Mouse (Mus musculus): ENCODE results near the gene Muc13.

Gene Muc13

DNA sequence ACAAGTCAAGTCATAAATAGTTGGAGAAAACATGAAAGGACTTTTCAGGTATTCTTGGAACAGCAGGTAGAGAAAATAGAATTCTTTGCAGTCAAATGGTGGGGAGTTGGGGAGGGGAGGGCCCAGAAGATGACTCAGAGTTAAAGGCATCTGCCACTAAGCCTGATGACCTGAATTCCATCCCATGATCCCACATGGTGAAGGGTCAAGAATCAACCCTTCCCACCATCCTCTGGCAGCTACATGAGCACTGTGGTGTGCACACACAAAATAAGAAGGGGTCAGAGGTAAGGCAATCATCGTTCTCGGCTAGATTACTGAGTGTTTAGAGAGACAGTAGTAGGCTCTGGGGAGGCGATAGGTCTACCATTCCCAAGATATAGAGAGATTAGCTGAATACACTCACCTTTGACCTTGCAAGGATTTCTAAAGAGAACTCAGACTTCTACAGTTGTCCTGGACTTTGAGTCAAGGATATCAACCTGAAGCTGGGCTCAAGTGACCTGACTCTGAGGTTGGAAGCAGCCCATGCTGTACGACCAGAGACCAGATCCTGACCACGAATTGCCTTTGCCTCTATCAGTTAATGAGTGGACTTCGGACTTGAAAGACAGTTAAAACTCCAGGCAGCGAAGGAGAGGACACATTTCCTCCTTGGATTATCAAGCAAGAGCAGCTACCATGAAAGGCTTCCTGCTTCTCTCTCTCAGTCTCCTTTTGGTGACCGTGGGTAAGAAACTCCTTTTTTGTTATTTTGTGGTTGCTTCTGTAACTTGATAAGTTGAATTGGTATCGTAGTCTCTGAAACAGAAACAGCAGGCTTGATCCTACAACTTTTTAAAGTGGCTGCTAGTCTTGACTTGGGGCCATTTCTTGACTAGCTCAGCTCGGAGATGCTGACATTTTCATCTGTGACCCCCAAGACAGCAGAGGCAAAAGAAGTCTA lies at the start of gene Muc13:
TSS of gene Muc13 (plus strand) at position 192 of the 946 bp plus-strand sequence.
- no peak for DNase-seq (ENCODE audit: low spot score)

DNA sequence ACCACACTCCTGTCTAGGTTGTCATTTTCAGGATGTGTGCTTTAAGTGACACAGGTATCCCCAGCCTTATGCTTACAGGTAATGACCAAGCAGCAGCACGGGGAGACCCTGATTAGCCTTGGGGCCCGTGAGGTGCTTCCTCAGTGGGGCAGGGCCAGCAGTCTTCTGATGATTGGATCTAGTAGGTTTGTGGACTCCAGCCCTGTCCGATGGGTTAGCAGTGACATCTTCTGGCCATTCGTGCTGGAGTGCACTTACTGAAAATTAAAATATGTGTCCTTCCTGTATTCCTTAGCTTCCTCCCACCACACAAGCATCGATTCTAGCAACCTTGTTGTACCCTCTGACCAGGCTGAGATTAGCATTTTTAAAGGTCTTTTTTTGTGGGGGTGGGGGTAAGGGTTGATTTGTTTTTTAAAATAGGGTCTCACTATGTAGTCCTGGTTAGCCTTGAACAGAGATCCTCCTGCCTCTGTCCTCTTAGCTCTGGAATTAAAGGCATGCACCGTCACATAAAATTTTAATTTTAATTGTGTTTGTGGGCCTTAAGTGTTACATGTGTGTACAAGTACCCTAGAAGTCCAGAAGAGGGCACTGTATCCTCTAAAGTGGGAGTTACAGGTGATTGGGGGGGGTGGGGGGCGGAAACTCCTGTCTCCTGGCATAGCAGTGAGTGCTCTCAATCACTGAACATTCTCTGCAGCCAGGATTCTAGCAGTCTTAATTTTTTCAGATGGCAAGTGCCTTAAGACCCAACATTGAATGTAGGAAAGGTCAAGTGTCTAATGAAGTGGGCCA lies 49.0 kb upstream of the Muc13 start:
- DNase-seq (ENCODE audit: low spot score): peak; percentile 49

DNA sequence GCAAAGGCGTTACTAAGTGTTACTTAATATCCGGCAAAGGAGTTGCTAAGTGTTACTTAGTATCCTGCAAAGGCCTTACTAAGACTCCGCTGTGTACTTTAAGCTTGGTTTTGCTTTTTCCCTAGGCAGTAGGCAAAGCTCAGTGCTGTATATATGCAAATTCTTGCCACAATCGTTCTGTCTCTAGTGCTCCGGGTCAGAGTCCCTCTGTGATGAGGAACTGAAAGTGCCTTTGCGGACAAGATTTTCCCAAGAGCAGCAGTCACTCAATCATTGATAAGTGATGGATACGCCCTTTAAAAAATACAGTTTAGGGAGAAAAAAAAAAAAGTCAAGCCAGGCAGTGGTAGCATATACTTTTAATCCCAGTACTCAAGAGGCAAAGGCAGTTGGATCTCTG lies 48.4 kb upstream of the Muc13 start:
- DNase-seq (ENCODE audit: low spot score): no peak

DNA sequence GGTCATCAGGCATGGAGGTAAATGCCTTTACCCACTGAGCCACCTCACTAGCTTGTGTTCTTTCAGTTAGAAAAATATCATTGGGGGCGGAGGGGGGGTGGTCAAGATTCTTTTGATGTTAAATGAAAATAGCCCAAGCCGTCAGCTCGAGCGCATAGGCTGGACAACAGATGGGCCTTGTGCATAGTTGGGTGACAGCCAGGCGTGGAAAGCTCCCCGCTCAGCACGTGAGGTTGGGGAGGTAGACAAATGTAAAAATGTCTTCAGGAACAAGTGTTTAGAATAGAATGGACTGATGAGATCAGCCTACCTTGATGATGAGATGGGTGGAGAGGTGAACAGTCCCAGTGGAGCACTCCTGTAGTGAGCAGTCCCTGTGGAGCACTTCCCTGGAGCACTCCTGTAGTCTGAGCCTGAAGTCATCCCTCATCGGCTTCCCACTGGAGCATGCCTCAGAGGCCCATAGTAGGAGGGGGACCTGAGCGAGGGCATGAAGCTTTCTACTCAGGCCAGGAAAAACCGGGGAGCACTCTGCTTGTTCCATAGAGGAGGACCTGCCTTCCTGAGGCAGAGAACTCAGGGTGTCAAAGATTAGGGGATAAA lies 47.7 kb upstream of the Muc13 start:
- peak; percentile 52 for DNase-seq (ENCODE audit: low spot score)

DNA sequence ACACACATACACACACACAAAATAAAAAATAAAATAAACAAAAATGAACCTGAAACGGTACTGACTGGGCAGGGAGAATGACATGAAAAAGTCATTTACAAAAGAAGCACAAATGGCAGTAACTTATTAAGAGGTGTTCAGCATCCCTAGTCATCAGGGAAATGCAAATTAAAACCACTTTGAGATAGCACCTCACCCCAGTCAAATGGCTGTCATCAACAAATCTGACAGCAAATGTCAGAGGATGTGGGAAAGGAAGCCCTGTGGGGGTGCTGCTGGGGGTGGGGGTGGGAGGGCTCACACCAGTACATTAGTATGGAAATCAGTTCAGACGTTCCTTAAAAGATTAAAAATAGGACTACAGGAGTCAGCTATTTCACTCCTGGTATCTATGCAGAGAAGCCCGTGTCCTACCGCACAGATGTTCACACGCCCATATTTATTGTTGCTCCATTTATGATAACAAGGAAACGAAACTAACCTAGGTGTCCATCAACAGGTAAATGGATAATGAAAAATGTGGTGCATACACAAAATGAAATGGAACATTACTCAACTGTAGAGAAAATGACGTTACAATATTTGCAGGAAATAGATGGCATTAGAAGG lies 46.4 kb upstream of the Muc13 start:
- no peak for DNase-seq (ENCODE audit: low spot score)

DNA sequence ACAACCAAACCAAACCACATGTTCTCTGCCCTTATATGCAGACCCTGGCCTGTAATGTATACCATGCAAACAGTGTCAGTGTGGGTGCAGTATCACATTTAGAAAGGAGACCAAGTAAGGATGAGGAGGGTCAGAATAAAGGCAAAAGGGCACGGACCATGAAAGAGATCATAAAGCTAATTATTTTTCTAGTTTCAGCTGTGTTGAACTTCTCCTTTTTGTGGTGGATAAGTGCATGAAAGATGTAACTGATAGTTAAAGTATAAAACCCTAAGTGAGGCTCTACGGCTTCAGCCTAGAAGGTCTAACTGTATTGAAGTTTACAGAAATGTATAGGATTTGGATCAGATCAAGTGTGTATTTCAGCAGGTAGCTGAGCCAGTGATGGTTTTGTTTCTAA lies 45.8 kb upstream of the Muc13 start:
- no peak for DNase-seq (ENCODE audit: low spot score)

DNA sequence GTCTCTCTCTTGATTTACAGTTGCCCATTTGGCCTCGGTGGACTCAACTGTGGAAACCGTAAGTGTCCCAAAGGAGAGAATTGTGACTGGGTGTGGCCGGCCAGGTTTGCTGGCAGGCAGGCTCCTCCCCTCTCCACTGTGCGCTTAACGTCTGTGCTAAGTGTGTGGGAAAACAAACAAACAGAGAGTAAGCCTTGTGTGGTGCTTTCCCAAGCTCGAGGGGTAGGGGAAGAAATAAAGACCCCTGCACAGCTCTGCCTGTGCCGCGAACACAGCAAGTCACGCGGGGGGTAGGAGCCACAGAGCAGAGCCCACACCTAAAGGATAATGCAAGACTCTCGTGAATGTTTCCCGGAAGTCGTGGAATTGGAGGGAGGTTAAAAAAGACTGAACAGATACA lies 42.7 kb upstream of the Muc13 start:
- DNase-seq (ENCODE audit: low spot score): peak; percentile 36

DNA sequence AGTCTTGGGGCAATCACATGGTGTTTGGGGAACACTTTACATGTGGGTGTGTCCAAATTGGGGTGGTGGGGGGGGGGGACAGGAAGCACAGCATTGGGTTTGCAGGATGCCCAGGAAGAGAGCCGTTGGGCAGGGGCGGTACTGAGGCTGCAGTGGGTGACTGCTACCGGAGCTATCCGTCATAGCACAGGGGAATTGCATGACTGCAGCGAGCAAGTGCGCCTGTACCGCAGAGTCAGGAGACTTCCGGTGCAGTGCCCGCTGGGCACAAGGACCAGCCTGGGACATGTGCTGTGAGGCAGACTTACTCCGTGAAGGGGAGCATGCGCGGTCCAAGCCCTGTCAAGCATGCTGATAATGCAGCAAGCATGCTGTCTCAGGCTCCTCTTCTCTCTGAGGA lies 42.2 kb upstream of the Muc13 start:
- peak; percentile 43 for DNase-seq (ENCODE audit: low spot score)

DNA sequence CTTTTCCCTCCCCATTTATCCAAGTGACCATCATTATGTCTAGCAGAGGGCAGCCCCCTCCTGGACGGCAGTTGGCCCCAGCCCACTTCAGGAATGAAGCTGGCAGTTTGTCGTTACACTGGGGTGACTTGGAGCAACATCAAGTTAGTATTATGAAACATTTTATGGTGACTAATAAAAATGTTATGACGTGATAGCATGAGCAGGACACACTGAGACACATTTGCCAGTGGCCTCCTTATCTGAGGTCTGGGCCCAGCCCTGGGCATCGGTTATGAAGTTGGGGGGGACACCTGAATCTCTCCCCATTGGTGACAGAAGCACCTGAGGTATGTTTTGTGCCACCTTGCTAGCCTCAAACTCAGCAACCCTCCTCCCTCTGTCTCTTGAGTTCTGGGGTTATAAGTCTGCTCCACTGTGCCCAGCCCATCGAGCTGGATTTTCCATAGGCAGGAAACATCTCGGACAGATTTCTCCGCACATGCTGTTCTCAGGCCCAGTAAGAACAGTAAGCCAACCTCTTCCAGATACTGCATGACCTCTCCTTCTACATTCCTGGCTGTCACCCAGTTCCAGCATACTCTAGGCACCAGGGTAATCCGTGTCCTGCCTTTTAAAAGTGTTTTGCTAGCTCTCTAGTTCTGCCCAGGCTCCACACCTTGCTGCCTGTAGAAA lies 40.8 kb upstream of the Muc13 start:
- DNase-seq (ENCODE audit: low spot score): peak; percentile 33

DNA sequence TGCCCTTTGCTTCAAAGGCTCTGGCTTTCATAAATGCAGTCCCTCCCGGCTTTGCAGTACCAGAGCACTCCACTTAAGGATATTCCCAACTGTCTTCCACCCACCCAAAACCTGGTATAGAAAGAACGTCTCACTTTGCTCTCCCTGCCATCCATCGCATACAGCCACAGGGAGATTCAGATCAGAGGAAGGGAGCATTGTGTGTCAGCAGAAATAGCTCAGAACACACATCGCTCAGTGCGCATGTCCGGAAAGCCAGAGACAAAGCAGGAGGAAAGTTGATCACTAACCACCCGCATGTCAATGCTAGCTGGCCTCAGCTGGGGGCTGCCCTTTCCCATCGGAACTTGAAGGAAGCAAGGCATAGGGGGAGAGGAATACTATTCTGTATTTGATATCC lies 38.5 kb upstream of the Muc13 start:
- no peak for DNase-seq (ENCODE audit: low spot score)

DNA sequence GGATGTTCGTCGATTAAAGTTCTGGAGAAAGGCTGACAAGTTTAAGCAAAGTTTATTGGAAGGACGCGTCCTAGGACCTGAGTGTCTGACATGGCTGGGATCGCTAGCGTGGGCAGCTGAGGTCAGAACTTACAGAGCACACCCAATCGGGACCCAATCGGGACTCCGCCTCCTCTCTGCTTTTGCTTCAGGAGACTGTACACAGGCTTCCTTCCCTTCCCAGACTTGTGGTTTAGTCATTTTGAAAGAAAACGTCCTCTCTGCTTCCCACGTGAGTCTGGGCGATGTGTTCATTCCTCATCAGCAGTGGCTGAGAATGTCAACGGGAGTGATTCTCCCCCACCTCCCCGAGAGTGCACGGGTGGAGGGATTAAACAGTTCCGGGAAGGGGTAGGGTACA lies 37.9 kb upstream of the Muc13 start:
- DNase-seq (ENCODE audit: low spot score): peak; percentile 35

DNA sequence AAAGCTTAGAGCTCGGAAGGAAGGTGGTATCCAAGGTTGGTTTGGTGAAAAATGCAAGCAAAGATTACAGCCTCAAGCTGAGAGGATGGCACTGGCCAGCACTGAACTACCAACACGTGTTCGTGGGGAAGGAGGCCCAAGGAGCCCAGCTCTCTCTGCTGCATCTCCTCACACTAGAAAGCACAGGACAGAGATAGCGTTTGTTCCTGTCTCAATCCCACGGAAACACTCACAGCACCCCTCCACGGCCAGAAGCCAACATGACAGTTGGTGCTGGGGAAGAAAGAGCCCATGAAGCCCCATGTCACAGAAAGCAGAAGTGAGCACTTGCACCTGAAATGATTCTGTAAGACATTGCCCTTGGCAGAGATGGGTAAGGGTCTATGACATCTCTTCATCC lies 37.4 kb upstream of the Muc13 start:
- peak; percentile 32 for DNase-seq (ENCODE audit: low spot score)

DNA sequence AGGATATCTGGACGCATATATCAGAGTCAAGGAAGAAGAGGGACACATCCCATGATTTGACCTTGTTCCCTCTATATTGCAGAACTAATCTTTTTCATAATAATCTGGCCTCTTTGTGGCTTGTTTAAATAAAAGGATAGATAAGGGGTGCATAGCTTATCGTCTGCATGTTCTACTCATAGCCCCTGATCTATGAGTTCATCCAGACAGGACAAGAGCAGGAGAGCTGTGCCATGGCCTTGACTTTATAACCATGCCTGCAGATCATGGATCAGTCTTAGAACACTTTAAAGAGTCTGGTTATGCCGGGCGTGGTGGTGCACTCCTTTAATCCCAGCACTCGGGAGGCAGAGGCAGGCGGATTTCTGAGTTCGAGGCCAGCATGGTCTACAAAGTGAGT lies 34.6 kb upstream of the Muc13 start:
- no peak for DNase-seq (ENCODE audit: low spot score)

DNA sequence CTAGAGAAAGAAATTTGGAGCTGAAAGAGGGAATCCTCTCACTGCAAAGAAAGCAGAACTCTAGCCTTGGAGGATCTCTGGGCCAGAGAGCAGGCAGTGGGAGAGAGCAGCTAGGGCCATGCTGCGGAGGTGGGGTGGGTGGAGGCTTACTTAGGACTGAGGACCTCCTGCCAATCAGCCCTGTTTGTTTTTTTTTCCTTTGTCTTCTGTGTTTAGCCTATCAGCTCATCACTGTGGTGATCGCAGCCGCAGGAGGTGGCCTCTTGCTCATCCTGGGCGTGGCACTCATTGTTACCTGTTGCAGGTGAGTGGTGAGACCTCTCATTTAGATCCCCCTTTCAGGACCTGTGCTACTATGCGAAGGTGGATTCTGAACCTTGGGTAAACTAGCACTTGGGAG lies 33.3 kb upstream of the Muc13 start:
- DNase-seq (ENCODE audit: low spot score): no peak

DNA sequence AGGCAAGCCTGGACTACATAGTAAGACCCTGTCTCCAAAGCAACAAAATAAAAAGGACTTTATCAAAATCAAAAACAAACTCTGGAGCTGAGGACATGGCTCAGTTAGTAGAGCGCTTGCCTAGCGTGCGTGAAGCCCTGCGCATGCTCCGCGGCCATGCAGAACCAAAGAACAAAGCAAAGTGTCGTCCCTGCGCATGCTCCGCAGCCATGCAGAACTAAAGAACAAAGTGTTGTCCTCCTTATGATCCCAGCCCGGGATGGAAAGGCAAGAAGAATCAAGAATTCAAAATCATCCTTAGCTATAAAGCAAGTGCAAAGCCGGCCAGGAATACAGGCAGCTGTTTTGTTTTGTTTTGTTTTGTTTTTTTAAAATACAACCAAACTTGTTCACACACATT lies 32.8 kb upstream of the Muc13 start:
- peak; percentile 37 for DNase-seq (ENCODE audit: low spot score)

DNA sequence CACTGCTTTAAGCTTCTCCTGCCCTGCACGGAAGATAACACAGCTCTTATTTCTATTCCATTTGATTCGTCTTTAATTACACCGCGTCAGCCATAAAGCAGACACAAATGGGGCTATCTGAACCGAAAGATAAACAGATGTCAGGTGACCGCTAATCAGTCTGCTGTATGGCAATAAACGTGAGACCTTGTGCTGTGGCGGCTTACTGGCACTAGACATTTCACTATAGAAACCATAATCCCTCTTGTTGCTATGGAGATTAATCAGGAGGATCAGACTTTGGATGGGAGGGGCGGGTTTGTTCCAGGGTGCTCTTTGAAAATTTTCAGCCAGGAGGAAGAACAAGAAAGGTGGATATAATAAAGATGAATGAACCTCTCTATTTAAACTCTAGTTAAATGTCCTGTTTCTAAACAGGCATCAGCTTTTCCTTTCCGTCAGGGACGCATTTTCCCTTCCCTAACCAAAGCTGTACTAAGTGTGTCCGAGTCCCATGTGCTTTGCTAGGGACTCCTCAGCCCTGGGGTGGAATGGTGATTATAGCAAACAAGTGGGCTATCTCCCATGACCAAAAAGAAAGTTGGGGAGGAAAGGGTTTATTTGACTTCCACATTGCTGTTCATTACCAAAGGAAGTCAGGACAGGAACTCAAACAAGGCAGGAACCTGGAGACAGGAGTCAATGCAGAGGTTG lies 29.2 kb upstream of the Muc13 start:
- no peak for DNase-seq (ENCODE audit: low spot score)

DNA sequence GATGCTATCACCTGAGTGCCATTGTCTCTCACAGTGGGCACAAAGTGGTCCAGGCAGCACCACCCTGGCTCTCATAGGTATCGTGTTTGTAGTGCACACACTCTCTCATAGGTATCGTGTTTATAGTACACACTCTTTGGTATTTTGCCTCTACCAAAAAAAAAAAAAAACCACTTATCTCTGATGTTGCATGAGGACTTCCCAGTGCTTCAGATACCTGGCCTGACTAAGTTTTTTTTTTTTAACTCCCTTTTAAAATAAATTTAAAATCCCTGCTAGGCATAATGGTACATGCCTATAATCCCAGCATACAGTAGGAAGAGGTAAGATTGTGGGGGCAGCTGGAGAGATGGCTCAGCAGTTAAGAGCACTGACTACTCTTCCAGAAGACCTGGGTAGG lies 28.4 kb upstream of the Muc13 start:
- DNase-seq (ENCODE audit: low spot score): no peak

DNA sequence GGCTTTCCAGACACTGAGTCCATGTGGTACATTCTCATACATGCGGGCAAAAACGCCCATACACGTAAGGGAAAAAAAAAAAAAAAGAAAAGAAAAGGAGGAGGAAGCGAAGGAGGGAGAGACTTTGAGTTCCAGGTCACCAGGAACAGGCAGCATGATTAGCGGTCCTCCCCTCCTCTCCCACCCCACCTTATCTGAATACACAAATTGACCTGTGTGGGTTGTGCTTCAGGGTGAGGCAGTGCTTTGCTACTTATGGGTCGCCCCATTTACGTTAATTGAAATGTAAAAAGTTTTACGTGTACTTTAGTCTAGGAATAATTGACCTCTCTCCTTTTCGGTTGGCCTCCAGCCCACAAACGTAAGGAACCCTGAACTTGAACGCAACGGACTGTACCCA lies 27.5 kb upstream of the Muc13 start:
- peak; percentile 43 for DNase-seq (ENCODE audit: low spot score)

DNA sequence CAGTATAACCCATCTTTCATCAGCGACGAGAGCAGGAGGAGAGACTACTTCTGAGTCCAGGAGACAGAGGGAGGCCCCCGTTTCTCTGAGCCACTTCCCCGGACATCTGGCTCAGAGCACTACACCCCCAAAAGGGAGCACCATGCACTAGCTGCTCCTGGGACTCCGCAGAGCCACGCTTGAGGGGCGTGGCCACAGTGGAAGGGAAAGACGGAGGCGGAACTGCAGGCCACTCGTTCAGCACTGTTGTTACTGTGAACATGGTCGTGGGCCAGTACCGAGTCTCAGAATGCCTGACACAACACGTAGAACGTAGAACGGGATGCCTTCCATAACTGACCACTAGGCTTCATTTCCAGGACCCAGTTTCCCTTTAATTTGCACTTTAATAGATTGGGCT lies 27.1 kb upstream of the Muc13 start:
- DNase-seq (ENCODE audit: low spot score): peak; percentile 57

DNA sequence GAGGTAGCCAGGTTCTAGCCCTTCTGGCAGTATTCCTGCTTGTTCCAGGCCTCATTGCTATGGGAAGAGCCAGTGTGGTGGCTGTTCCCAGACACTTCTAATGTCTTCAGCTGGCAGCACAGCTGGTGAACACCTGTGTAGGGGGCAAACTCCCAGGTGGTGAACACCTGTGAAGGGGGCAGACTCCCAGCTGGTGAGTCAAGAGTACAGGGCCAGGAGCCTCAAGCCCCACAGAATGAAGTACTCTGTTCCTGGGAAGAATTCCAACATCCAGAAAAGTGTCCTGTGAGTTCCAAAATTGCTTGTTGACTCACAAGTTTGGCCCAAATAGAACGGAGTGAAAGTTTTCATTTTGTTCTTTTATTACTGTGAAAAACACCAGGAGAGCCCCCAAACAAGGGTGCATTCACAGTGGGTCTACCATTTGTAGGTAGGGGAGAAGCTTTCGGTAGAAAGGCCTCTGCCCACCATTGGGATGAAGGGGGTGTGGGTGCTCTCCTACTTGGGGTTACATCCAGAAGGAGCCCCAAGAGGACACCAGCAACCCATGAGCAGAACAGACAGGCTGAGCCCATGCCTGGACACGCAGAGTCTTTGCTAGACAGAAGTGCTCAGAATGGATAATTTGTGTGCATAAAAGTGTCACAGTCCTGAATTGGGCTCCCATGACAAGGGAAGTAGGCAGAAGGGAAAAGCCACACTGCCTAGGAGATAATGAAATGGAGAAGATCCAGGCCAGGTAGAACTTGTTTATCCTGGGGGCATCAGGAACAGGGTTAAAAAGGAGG lies 25.2 kb upstream of the Muc13 start:
- DNase-seq (ENCODE audit: low spot score): no peak

Data from testis, postnatal 10 days (tissue).